Mouse (Mus musculus) cerebellum, adult 9-10 months (tissue): Measurements from ENCODE around the gene Sart3.

Experiments
- DNase-seq: peaks from one replicate; pipeline ENCODE4 v3.0.0; 2022

Sart3 gene

DNA sequence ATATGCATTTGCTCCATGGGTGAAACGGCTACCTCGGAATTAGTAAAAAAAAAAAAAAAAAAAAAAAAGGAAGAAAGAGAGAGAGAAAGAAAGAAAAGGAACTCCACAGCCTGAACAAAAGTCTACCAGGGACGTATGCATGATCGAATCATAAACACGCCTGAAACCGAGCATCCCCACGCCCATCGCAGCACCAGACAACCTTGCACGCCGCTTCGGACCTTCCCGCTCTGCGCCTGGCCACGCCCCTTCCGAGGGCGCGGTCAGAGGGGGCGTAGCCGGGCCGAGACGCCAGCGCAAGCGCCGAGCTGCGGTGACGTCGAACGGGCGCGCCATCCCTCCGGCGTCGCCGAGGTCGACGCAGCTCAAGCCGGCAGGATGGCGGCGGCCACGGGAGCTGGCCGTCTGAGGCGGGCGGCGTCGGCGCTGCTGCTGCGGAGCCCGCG is at the start of gene Sart3, which contains the start of gene Iscu:
Sart3 (minus strand) TSS at position 61 of the 446 bp plus-strand sequence.
Iscu (plus strand) TSS at position 299 of the 446 bp plus-strand sequence.
- peak; percentile 92 for DNase-seq

DNA sequence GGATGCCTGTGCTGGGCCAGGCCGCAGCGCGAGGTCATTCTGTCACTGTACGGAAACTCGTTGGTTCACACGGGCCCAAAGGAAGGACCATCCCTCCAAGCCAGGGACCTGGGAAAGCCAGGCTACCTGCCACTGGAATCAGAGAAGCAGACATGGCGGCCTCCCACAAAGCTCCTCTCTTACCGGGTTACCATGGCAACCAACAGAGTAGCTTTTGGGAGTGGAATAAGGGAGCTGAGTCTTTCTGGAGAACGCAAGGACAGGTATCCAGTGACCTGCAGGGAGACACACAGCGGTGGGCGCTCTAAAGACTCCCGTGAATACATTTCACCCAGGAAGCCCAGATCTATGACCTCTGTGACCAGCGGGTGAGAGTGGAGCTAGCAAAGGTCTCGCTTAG is 46.3 kb upstream of the Sart3 start:
- DNase-seq: no peak

DNA sequence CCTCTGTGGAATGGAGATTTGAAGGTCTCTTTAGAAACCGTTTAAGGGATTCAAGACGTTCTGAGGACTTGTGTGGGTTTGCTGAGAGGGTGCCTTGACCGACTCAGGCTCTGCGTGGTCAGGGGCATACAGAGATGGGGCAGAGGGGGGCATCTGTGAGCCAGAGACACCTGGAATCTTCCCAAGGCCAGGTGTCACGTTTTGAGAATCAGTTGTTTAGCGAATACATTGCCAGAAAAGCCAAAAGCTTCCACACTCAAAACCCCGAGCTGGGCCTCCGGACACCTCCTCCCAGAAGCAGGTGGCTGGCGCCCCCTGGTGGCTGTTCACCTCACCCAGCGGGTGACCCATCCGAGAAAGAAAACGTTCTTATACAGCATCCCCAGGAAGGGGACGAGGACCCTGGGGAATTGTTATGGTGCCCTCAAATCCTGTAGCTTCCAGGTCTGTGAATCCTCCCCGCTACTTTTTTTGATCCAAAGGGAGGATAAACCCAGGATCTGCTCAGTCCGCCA is 43.4 kb upstream of the Sart3 start:
- DNase-seq: peak; percentile 64

DNA sequence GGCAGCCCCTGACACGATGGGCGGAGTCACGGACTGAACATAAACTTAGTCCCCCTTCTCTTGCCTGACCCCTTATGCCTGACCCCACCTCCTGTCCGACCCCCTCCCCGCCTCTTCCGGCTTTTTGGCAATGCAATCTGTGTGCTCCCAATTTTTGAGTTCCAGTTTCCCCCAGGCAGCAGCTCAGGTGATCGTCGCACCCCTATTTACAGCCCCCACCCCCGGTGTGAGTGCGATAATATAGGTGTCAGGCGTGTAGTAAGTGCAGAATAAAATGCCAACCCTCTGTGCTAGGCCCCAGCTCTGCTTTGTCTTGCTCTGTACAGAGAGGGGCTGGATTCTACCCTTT is 42.7 kb upstream of the Sart3 start:
- no peak for DNase-seq

DNA sequence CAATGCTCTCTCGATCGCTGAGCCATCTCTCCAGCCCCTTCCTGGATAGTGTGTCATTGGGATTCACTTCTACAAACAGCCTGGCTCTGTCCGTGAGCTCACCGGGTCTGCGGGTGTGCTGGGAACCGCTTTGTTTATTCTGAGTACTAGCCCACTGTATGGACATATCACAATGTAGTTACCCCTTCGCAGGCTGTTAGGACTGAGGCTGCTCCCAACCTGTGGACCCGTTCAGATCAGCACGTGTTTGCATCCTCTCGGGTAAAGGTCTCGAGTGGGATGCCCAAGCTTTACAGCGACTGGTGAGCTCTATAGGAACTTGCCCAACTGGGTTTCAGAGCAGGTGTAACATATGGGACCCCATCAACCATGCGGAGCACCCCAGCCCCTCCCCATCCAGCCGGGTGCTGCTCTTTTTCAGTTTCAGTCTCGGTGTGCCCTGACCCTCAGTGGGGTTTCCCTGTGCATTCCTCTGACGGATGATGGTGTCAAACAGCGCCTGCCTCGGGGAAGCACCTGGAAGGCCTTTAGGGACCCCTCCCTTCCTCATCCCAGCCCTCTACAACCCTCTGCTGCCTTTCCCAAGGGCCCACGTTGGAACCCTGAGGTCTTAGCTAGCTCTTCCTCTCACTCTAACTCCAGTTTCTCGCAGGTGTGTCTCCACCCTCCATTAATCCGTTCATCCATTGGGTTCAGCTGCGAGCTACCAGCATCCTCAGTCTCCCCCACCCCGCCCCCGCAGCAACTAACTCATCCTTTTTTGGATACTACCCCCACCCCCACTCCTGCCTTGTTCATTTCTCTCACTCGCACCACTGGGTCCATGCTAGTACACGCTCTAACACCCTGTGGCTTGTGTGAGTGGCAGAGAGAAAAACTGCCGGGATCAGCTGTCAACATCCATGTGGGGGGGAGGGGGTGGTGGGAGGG is 42.1 kb upstream of the Sart3 start:
- DNase-seq: no peak

DNA sequence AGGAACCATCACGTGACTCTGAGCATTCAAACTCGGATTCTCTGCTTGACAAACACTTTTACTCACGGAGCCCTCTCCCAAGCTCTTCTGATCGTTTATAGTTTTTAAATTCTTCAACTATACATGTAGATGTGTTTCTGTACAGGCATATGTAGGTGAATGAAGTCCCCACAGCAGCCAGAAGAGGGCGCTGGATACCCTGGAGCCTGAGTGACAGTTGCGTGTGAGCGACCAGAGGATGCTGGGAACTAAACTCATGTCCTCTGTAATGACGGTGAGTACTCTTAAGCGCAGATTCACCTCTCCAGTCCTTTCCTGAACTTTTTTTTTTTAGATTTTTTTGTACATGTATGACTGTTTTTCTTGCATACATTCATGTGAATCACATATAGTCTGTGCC is 41.3 kb upstream of the Sart3 start:
- no peak for DNase-seq

DNA sequence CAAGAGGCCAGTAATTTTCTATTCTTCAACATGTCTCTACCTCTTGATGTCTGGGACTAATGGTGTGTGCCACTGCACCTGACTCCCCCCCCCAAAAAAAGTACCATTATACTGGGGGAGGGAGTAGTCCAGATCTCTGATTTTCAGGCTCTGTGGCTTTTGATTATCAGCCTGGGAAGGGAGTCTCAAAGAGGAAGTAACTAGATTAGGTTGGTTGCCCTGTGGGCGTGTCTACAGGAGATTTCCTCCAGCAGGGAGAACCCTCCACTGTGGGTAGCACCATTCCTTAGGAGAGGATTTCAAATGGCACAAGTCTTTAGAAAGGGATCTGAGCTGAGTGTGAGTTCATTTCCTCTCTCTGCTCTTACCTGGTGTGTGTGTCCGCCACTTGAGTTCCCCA is 40.3 kb upstream of the Sart3 start:
- DNase-seq: no peak

DNA sequence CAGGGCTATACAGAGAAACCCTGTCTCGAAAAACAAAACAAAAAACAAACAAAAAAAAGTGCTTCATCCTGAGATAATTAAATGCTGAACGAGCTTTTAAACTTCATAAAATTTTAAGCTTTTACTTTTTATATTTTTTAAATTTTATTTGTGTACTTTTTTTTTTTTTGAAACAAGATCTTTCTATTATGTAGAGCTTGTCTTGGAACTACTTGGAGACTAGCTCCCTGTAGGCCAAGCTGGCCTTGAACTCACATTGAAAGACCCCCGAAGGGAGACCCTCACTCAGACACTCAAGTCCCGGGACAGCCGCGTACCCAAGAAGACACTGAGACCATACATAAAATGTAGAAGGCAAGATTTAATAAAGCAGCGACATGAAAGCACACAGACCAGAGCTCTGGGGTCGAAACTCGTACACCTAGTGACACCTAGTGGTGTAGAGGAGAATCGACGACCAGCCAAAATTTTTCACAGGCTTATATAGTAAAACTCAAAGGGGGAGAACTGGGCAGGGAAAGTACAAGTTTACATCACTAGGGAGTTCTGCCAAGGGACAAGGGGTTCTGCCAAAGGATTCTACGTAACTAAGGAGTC is 39.6 kb upstream of the Sart3 start:
- peak; percentile 11 for DNase-seq

DNA sequence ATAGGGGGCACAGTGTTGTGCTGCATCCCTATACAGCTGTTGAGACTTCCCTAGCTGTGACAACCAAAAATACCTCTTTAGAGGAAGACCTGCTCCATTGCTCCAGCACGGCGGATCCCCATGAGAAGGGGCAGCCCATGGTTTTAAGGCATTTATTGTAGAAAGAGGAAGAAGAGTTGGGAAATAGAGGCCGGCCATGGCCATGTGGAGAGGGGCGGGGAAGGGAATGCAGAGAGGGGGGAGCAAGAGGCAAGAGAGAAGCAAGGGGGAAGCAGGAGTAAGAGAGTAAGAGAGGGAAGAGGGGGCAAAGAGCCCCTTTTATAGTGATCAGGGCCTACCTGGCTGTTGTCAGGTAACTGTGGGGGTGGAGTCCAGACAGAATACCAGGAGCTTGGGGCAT is 37.8 kb upstream of the Sart3 start:
- DNase-seq: no peak

DNA sequence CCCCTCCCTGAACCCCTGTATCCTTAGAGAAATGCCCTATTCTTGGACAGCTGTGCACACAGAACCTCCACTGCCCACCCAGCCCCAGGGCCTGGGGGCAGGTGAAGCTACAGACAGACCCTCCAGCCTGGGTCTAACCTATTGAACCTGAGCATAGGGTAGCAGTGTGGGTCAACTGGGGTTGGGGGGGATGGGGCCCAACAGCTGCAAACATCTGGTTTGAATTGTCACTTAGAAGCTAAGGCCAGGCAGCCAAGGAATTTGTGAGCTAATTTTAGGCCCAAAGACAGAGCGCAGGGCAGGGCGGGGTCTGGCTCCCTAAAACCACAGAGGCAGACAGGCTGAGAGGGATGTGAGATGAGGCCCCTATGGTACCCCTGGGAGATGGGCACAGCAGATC is 35.9 kb upstream of the Sart3 start:
- no peak for DNase-seq

DNA sequence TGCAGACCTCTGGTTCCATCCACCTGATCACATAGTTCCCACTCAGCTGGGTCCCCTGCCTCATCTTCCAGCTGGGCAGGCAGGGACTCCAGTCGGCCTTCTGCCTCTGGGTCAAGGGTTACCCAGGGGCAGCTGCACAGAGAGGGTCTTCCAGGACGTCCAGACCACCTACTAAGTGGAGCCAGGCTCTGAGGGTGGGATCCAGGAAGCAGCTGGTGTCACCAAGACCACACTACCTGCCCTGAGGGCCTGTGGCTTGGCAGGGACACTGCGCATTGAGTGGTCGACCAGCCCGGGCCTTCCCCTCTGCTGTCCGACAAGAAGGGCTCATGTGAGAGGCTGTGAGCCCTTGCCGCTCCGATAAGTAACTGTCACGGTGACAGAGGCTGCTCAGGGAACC is 35.4 kb upstream of the Sart3 start:
- no peak for DNase-seq

DNA sequence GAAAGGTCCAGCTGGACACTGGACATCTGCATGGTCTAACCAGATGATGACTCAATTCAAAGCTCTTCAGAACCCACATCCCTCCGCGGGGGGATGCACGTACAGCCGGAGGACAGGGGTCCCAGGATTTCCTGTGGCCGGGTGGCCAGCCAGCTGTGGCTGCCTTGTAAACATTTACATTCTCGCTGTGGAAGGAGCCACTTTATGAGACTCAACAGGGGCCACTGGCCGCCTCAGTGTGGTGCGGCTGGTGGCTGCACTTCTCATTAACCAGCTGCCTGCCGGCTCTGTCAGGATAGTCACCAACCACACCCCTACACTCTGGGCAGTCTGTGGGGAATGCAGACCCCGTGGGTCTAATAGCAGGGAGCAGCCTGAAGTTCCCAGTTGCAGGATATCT is 34.1 kb upstream of the Sart3 start:
- DNase-seq: no peak

DNA sequence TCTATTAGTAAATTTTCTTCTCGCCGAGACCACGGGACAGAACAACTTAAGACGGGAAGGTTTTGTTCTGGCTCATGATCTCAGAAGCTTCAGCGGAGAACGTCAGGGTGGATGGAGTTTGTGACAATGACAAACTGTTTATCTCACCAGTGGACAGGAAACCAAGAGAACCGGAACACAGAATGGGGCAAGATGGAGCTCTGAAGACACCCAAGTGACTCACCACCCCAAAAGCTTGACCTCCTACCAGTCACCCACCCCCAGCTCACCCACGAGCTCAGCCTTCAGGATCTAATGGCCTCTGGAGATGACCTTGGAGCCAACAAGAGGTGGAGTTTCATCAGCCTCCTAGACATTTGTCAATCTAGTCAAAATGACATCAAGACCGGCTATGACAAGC is 33.0 kb upstream of the Sart3 start:
- no peak for DNase-seq

DNA sequence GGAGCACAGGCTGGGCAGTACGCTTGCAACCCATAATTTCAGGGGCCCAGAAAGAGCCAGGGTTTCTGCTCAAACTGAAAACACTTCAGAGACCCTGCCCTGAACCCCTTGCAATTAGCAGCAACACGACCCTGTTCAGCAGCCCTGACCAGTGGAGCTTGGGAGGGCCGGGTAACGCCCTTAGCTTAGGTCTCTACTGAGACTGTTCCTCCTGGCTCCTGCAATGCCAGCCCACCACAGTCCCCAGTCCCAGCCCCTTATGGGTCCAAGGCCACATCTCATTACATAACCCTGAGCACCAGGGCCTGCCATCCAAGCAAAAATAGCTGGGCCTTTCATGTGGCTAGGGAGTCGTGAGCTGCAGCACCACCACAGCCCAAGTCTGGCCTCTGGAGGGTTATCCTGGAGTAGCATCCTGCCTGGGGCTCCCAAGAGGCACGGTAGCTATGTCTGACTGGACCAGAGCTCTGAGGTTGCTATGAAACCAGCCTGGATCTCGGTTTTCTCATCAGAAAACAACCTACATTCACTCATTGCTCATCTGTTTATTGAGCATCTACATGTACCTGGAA is 32.2 kb upstream of the Sart3 start:
- DNase-seq: no peak

DNA sequence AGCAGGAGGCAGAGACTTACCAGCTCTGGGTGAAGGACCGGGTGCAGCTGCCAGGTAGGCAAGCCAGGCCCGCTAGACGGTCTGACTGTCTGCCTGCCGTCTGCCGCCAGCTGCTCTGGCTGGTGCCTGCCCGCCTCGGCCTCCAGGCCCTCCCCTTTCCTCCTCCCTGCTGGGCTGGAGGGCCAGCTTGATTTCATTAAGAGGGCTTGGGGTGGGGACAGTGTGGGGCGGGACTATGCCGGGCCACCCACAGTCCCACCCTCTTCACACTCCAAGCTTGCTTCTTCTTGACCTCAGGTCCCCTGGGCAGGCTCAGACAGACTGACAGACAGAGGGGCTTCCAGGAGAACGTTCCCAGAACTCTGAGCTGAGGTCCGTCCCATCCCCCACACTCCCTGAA is 28.0 kb upstream of the Sart3 start, which contains the start of gene Tmem119:
Tmem119 (minus strand) TSS at position 237 of the 400 bp plus-strand sequence.
- DNase-seq: no peak

DNA sequence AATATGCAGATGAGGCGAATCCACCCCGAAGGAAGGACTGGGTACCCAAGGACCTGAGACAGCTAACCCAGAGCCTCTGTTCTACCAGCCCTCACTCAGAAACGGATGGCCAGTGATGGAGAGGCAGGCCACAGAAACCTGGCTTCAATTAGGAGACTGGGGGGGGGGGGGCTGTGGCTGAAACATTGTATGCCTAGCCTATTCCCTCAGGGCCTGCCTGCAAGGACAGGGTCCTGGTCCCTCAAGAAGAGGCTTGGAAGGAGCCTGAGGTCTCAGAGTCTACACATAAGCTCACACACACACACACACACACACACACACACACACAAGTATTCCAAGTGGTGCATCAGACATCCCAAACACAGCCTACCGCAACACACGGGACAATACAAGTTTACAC is 27.4 kb upstream of the Sart3 start:
- DNase-seq: no peak

DNA sequence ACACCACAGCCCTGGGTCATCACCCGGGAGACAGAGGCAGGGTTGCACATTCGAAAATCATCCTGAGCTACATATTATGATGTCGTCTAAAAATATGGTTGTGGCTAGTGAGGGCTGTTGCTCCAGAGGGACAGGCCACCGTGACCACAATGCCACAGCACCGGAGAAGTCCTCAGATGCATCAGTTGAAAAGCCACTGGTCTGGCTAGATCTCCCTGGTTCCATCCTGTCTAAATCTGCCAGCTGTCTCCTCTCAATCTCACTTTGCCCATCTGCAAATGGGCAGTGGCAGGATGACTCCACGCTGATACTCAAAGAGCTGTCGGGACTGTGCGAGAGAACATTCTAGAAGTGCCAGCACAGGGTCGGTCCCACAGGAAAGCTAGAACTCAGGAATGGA is 26.2 kb upstream of the Sart3 start:
- DNase-seq: no peak

DNA sequence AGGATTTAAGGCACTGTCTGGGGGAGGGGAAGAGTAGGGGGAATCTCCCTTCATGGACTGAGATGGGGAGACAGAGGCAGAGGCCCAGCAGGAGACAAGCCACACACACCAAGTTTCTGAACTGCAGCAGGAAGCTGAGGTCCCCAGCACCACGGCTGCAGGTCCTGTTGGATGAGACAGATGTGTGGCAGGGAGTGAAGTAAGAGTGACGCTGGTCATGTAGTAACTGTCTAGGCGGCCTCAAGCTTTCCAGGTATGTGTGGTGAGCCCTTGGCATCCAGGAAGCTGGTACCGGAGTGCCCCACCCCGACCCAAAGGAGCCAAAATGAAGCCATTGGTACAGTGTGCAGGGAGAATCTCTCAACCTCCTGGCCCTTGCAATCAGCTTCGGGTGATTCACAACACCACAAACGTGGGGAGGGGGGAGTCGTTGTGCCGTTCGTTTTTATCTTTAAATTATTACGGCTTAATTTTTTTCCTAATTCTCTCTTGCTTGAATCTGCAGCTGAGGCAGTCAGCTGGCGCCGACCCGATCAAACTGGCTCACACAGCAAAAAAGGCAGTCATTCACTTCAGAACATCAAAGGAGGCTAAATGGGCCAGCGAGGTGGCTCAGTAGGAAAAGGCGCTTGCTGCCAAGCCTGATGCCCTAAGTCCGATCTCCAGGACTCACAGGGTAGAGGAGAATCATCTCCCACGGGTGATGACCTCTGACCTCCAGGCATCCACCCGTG is 25.0 kb upstream of the Sart3 start:
- no peak for DNase-seq

DNA sequence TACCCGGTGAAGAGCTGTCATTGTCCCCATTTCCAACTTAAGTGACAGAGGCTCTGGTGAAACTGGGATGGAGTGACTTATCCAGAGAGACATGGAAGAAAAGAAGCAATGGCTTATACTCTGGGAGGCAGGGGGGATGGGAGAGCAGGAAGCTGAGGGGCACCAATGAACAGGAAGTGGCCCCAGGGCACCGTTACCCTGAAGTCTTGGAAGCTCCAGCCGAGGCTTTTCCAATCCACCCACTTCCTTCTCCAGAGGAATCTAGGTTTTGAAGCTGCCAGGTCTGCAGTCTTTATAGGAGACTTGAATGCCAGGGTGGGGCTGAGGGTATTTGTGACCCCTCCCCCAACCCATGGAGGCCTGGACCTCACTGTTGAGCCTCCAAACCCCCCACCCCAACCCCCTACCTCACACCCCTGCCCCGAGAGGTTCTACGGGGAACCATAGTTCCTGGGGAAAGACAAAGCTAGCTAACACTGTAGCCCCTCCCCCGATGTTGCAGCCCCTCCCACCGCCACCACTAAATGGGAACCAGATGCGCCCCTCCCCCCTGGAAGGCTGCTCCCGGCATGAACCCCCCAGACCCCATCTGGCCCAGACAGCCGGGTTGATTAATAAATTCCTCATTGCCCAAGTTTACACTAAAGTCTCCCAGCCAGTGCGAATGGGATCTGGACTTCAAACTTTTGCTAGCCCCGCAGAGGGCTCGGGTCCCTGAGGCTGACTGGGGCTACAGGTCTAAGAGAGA is 24.3 kb upstream of the Sart3 start:
- DNase-seq: no peak

DNA sequence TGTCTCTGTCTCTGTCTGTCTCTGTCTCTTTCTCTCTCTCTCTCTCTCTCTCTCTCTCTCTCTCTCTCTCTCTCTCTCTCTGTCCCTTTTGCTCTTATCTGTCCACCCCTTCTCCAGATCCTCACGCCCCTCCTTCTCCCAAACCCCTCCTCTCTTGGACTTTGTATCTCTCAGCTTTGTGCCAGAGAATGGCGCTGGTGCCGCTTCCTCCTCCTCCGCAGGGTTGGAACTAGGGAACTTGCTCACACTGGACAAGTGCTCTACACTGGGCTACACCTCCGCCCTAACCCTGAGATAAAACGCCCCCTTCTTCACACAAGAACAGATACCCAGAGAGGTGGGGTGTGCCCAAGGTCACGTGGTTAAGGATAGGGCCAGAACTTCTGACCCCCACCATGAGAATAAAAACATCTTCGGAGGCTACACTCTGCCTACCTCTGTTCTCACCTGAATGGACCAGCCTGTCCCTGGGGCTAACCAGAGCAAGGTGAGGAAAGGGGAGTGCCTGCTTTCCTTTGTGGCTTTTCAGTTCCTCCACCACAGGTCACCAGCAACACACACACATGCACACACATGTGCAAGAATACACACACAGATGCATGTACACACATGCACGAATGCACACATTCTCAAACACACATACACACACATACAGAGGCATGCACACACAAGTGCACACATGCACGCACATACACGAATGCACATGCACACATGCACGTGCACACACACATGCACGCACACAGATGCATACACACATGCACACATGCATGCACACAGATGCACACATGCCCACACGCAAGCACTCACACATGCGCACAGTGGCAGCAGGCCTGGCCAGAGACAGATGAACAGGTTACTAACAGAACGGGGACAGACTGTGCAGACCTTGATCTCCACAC is 19.1 kb upstream of the Sart3 start:
- no peak for DNase-seq
